8 mouse cellular contexts compared by ENCODE assay signal in genomic region chr1:44041797-44042554, GRCm38 (mm10). TPM values are rescaled to one million over a fixed set of nuclear protein-coding genes. Genes with fewer than 3 reads are reported as not detected.
A peak's percentile ranks its signal among the peaks of the same experiment; 100 is the strongest.
DNase-seq lines count a peak whose midpoint lies in the region; ATAC-seq and TF ChIP-seq lines count a peak whose summit lies in the region.

No protein-coding gene starts in this region.

- WGBS in cerebellum, adult 2 months: 2% methylated on average over 17 of the region's 17 CpGs
- WGBS in forebrain, embryonic 16.5 days: under 1% methylated on average over 17 of the region's 17 CpGs
- WGBS in hindbrain, embryonic 15.5 days: 2% methylated on average over 17 of the region's 17 CpGs
- WGBS in macrophage (ENCODE audit: missing documents): 2% methylated on average over 17 of the region's 17 CpGs

- H3K27ac ChIP-seq in cerebellum, adult 2 months (ENCODE audit: insufficient read depth, low read length): no peak overlapping the region
- H3K27ac ChIP-seq in forebrain, embryonic 16.5 days (ENCODE audit: low read length): no peak overlapping the region
- peak overlapping the region; percentile 25; the same call in 1 of the 2 replicates for H3K27ac ChIP-seq in hindbrain, embryonic 15.5 days (replicated peaks)
- no peak overlapping the region for H3K27ac ChIP-seq in macrophage

- peak overlapping the region; percentile 62 for H3K4me2 ChIP-seq in forebrain, embryonic 16.5 days (ENCODE audit: low read length)
- H3K4me2 ChIP-seq in hindbrain, embryonic 15.5 days: peak overlapping the region; percentile 83

- H3K9me3 ChIP-seq in forebrain, embryonic 16.5 days (ENCODE audit: control insufficient read depth, low read length): no peaks in the 10 kb centered on the region
- no peaks in the 10 kb centered on the region for H3K9me3 ChIP-seq in hindbrain, embryonic 15.5 days

- H3K4me3 ChIP-seq in cerebellum, adult 2 months (replicated peaks; ENCODE audit: insufficient read depth, low read depth, low read length): no peak overlapping the region
- H3K4me3 ChIP-seq in forebrain, embryonic 16.5 days (replicated peaks; ENCODE audit: low read length): peak overlapping the region; percentile 43
- peak overlapping the region; percentile 50 for H3K4me3 ChIP-seq in hindbrain, embryonic 15.5 days
- peak overlapping the region; percentile 24; the same call in 1 of the 2 replicates for H3K4me3 ChIP-seq in macrophage (ENCODE audit: inconsistent target)

- peak overlapping the region; percentile 57 for H3K9ac ChIP-seq in forebrain, embryonic 16.5 days (replicated peaks; ENCODE audit: low read depth, low read length)
- H3K9ac ChIP-seq in hindbrain, embryonic 15.5 days: peak overlapping the region; percentile 58

- TF ChIP-seq POLR2A in cerebellum, adult 2 months (IDR thresholded peaks at IDR 0.05; ENCODE audit: borderline replicate concordance, insufficient read depth, low read length): no peak

- DNase-seq in T-cell, adult 2 months (ENCODE audit: low spot score): peak; percentile 66
- DNase-seq in cerebellum, adult 2 months: peak; percentile 43 to 47
- DNase-seq in layer of hippocampus, postnatal 36 days: peak; percentile 13 to 33
- DNase-seq in retina, postnatal 1 day: peak; percentile 83
- peak; percentile 87 for DNase-seq in thymus, postnatal 4 days

- no peaks in the 10 kb centered on the region for H3K36me3 ChIP-seq in forebrain, embryonic 16.5 days (ENCODE audit: control insufficient read depth, insufficient read depth)
- H3K36me3 ChIP-seq in hindbrain, embryonic 15.5 days: no peaks in the 10 kb centered on the region
- H3K36me3 ChIP-seq in macrophage (ENCODE audit: inconsistent target): no peaks in the 10 kb centered on the region

- TF ChIP-seq CTCF in cerebellum, adult 2 months (IDR thresholded peaks at IDR 0.05; ENCODE audit: borderline replicate concordance, insufficient read depth, low read depth, low read length): peak; percentile 53; the same call in 1 of the 2 replicates

- no peaks in the 10 kb centered on the region for H3K4me1 ChIP-seq in cerebellum, adult 2 months (ENCODE audit: control insufficient read depth, insufficient read depth, low read length)
- peaks cover 4% of the 10 kb centered on the region; the same call in 1 of the 2 replicates for H3K4me1 ChIP-seq in forebrain, embryonic 16.5 days (replicated peaks; ENCODE audit: control insufficient read depth, insufficient read depth, low read length)
- peaks cover 5% of the 10 kb centered on the region; the same call in 1 of the 2 replicates for H3K4me1 ChIP-seq in hindbrain, embryonic 15.5 days (replicated peaks)

- peak; percentile 82 for ATAC-seq in forebrain, embryonic 16.5 days
- peak; percentile 83 for ATAC-seq in hindbrain, embryonic 15.5 days (ENCODE audit: low FRiP score, low read depth)

- no peaks in the 10 kb centered on the region for H3K79me2 ChIP-seq in macrophage (ENCODE audit: inconsistent target)

- no peaks in the 10 kb centered on the region for H3K27me3 ChIP-seq in cerebellum, adult 2 months (ENCODE audit: control insufficient read depth, insufficient read depth, low read length)
- no peaks in the 10 kb centered on the region for H3K27me3 ChIP-seq in forebrain, embryonic 16.5 days (replicated peaks; ENCODE audit: control insufficient read depth, insufficient read depth, low read length)
- H3K27me3 ChIP-seq in hindbrain, embryonic 15.5 days: no peaks in the 10 kb centered on the region

RNA-seq across cellular contexts. Expression of gene Gm8251, which starts 19.8 kb away (rescaled TPM):
- polyA plus RNA-seq in cerebellum, adult 2 months (2012; rRNA removed): 0.02 and 0.05 TPM in 2 replicates
- 0.05 and 0.11 TPM in 2 replicates for polyA plus RNA-seq in forebrain, embryonic 16.5 days (2015; fragmentation: Nextera tagmentation; extraction: Ambion mirVana)
- polyA plus RNA-seq in hindbrain, embryonic 15.5 days (2015; fragmentation: Nextera tagmentation; extraction: Ambion mirVana): 0.05 TPM in 1 of 2 replicates, not detected in the other
- total RNA-seq in layer of hippocampus, postnatal 36 days (2021): not detected
- total RNA-seq in macrophage (2018; cell fraction: chromatin; rRNA removed): under 1 TPM in 11 of 26 experiments, not detected in 15; 0.10 to 0.25 (median 0.18) TPM
- total RNA-seq in macrophage (2018; cell fraction: cytosol; rRNA removed): not detected
- total RNA-seq in macrophage (2018; cell fraction: nucleus; rRNA removed): under 1 TPM in 3 of 26 experiments, not detected in 23; 0.05 to 0.27 (median 0.10) TPM
- polyA plus RNA-seq in macrophage (2018): not detected in 3 replicates

RNA-seq across cellular contexts. Expression of gene Mettl21c, which starts 22.1 kb away (rescaled TPM):
- not detected in 2 replicates for polyA plus RNA-seq in cerebellum, adult 2 months (2012; rRNA removed)
- polyA plus RNA-seq in forebrain, embryonic 16.5 days (2015; fragmentation: Nextera tagmentation; extraction: Ambion mirVana): 2.7 and 2.9 TPM in 2 replicates
- 2.0 TPM in 2 replicates for polyA plus RNA-seq in hindbrain, embryonic 15.5 days (2015; fragmentation: Nextera tagmentation; extraction: Ambion mirVana)
- not detected for total RNA-seq in layer of hippocampus, postnatal 36 days (2021)
- total RNA-seq in macrophage (2018; cell fraction: chromatin; rRNA removed): not detected
- total RNA-seq in macrophage (2018; cell fraction: cytosol; rRNA removed): not detected
- total RNA-seq in macrophage (2018; cell fraction: nucleus; rRNA removed): under 1 TPM in 1 of 26 experiments, not detected in 25; 0.18 TPM
- polyA plus RNA-seq in macrophage (2018): not detected in 3 replicates

Comparison
In these comparisons a context has a peak if more than half of its experiments do, and no peak if none do; other contexts are left out.
1. DNase-seq: peak in every context shown above with its lines; median percentile 87 in thymus, postnatal 4 days; 83 in retina, postnatal 1 day; 66 in T-cell, adult 2 months; 45 in cerebellum, adult 2 months; 23 in layer of hippocampus, postnatal 36 days.